Mouse (Mus musculus): Measurements from ENCODE around the gene Map2k4. TPM values are rescaled to one million over a fixed set of nuclear protein-coding genes. Genes with fewer than 3 reads are reported as not detected.

Map2k4 gene
- polyA plus RNA-seq, 1 experiment, result 70.0 TPM

- TF ChIP-seq EP300 (IDR thresholded peaks at IDR 0.05; ENCODE audit: insufficient read depth, low read depth, low read length) (no peak), POLR2A (IDR thresholded peaks at IDR 0.05; ENCODE audit: insufficient read depth, low read length) (no peak), CTCF (IDR thresholded peaks at IDR 0.05; ENCODE audit: low read depth, low read length) (no peak)
- Histone ChIP-seq H3K4me3 (ENCODE audit: low read depth, low read length) (no peak overlapping the region), H3K27me3 (ENCODE audit: control insufficient read depth, insufficient read depth, low read length, poor library complexity, severe bottlenecking) (no peaks in the 10 kb centered on the region), H3K4me1 (ENCODE audit: control insufficient read depth, insufficient read depth, low read length) (no peaks in the 10 kb centered on the region), H3K9me3 (replicated peaks; ENCODE audit: control insufficient read depth, insufficient read depth, low read length, poor library complexity, severe bottlenecking) (no peaks in the 10 kb centered on the region), H3K36me3 (ENCODE audit: control insufficient read depth, insufficient read depth, low read length, poor library complexity, severe bottlenecking) (no peaks in the 10 kb centered on the region), H3K27ac (ENCODE audit: insufficient read depth, low read length) (no peak overlapping the region), H3K9ac (ENCODE audit: low read depth, poor library complexity, severe bottlenecking) (no peak overlapping the region)
Observed at GRCm38 (mm10) chr11:65719960-65720359, 68.1 kb downstream of the Map2k4 start.

DNA sequence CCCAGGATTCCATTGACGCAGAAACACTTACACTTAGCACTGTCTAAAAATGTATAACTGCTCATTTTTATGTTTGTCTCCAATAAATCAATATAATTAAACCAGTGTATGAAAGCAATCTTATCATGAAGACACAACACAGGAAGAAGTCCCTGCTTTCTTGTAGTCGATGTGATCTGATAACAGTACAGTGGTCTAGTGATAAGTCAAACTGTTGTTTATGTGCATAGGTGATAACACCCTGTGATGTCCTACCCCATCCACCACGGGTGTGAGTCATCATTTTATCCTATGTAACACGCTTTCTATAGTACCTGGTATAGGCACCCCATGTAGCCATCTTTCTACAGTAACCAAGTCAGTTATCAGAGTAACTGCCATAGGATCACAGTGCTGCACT lies 74.3 kb downstream of the Map2k4 start:
- Histone ChIP-seq H3K9ac (ENCODE audit: low read depth, poor library complexity, severe bottlenecking) (no peak overlapping the region), H3K27me3 (ENCODE audit: control insufficient read depth, insufficient read depth, low read length, poor library complexity, severe bottlenecking) (no peaks in the 10 kb centered on the region), H3K4me1 (ENCODE audit: control insufficient read depth, insufficient read depth, low read length) (no peaks in the 10 kb centered on the region), H3K4me3 (ENCODE audit: low read depth, low read length) (no peak overlapping the region), H3K27ac (ENCODE audit: insufficient read depth, low read length) (no peak overlapping the region), H3K36me3 (ENCODE audit: control insufficient read depth, insufficient read depth, low read length, poor library complexity, severe bottlenecking) (no peaks in the 10 kb centered on the region), H3K9me3 (replicated peaks; ENCODE audit: control insufficient read depth, insufficient read depth, low read length, poor library complexity, severe bottlenecking) (no peaks in the 10 kb centered on the region)
- TF ChIP-seq CTCF (IDR thresholded peaks at IDR 0.05; ENCODE audit: low read depth, low read length), result no peak
- TF ChIP-seq EP300 (IDR thresholded peaks at IDR 0.05; ENCODE audit: insufficient read depth, low read depth, low read length), result no peak
- no peak for TF ChIP-seq POLR2A (IDR thresholded peaks at IDR 0.05; ENCODE audit: insufficient read depth, low read length)

DNA sequence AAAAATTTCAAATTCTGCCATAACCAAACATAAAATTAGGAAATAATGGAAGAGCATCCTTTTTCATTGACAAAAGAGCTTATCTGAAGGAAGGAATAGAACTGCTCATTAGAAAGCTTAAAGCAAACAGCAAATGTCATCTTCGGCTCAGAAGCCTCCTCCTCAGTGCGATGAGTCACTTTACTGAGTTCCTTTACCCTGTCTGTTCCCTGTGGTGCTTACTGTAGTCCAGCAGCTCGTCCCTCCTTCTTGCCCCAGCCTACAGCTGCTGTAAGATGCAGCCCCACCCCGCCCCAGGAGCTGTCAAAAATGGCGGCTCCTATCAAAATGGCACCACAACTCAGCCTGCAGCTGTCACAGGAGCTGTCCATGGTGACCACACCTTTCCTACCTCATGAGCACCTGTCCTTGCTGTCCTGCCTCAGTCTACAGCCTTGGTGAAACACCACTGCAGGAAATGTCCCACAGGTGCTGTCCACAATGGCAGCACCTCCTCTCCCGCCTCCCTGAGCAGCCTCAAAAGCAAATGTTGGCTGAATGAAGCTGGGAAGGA lies 75.3 kb downstream of the Map2k4 start:
- H3K4me1 ChIP-seq (ENCODE audit: control insufficient read depth, insufficient read depth, low read length), result no peaks in the 10 kb centered on the region
- H3K27ac ChIP-seq (ENCODE audit: insufficient read depth, low read length), result no peak overlapping the region
- no peaks in the 10 kb centered on the region for H3K36me3 ChIP-seq (ENCODE audit: control insufficient read depth, insufficient read depth, low read length, poor library complexity, severe bottlenecking)
- TF ChIP-seq EP300 (IDR thresholded peaks at IDR 0.05; ENCODE audit: insufficient read depth, low read depth, low read length), result no peak
- no peak for TF ChIP-seq POLR2A (IDR thresholded peaks at IDR 0.05; ENCODE audit: insufficient read depth, low read length)
- no peak for TF ChIP-seq CTCF (IDR thresholded peaks at IDR 0.05; ENCODE audit: low read depth, low read length)
- H3K9ac ChIP-seq (ENCODE audit: low read depth, poor library complexity, severe bottlenecking), result no peak overlapping the region
- no peaks in the 10 kb centered on the region for H3K27me3 ChIP-seq (ENCODE audit: control insufficient read depth, insufficient read depth, low read length, poor library complexity, severe bottlenecking)
- H3K4me3 ChIP-seq (ENCODE audit: low read depth, low read length), result no peak overlapping the region
- H3K9me3 ChIP-seq (replicated peaks; ENCODE audit: control insufficient read depth, insufficient read depth, low read length, poor library complexity, severe bottlenecking), result no peaks in the 10 kb centered on the region

DNA sequence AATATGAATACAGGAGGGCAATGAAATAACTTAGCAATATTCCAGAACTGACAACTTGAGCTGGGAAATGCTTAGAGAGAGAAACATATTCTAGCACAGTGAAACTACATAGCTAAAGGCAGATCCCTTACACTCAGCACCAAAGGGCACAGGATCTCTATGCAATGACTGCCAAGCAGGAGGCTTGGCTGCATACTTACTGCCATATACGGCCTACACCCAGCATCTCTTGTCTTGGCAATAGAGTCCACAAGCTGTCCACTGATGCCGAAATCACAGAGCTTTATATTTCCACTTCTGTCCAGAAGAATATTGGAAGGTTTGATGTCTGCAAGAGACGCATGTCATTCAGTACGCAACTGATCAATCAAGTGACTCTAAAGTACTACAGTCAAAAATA lies 81.3 kb downstream of the Map2k4 start:
- no peak overlapping the region for H3K27ac ChIP-seq (ENCODE audit: insufficient read depth, low read length)
- peaks cover 4% of the 10 kb centered on the region for H3K9me3 ChIP-seq (replicated peaks; ENCODE audit: control insufficient read depth, insufficient read depth, low read length, poor library complexity, severe bottlenecking)
- TF ChIP-seq CTCF (IDR thresholded peaks at IDR 0.05; ENCODE audit: low read depth, low read length) (no peak), EP300 (IDR thresholded peaks at IDR 0.05; ENCODE audit: insufficient read depth, low read depth, low read length) (no peak), POLR2A (IDR thresholded peaks at IDR 0.05; ENCODE audit: insufficient read depth, low read length) (no peak)
- no peak overlapping the region for H3K9ac ChIP-seq (ENCODE audit: low read depth, poor library complexity, severe bottlenecking)
- no peaks in the 10 kb centered on the region for H3K4me1 ChIP-seq (ENCODE audit: control insufficient read depth, insufficient read depth, low read length)
- no peaks in the 10 kb centered on the region for H3K27me3 ChIP-seq (ENCODE audit: control insufficient read depth, insufficient read depth, low read length, poor library complexity, severe bottlenecking)
- no peaks in the 10 kb centered on the region for H3K36me3 ChIP-seq (ENCODE audit: control insufficient read depth, insufficient read depth, low read length, poor library complexity, severe bottlenecking)
- no peak overlapping the region for H3K4me3 ChIP-seq (ENCODE audit: low read depth, low read length)

- no peak overlapping the region for H3K9ac ChIP-seq (ENCODE audit: low read depth, poor library complexity, severe bottlenecking)
- no peak overlapping the region for H3K4me3 ChIP-seq (ENCODE audit: low read depth, low read length)
- no peak overlapping the region for H3K27ac ChIP-seq (ENCODE audit: insufficient read depth, low read length)
- peaks cover 4% of the 10 kb centered on the region for H3K9me3 ChIP-seq (replicated peaks; ENCODE audit: control insufficient read depth, insufficient read depth, low read length, poor library complexity, severe bottlenecking)
- no peaks in the 10 kb centered on the region for H3K4me1 ChIP-seq (ENCODE audit: control insufficient read depth, insufficient read depth, low read length)
- no peak for TF ChIP-seq POLR2A (IDR thresholded peaks at IDR 0.05; ENCODE audit: insufficient read depth, low read length)
- TF ChIP-seq EP300 (IDR thresholded peaks at IDR 0.05; ENCODE audit: insufficient read depth, low read depth, low read length), result no peak
- TF ChIP-seq CTCF (IDR thresholded peaks at IDR 0.05; ENCODE audit: low read depth, low read length), result no peak
- H3K36me3 ChIP-seq (ENCODE audit: control insufficient read depth, insufficient read depth, low read length, poor library complexity, severe bottlenecking), result no peaks in the 10 kb centered on the region
- no peaks in the 10 kb centered on the region for H3K27me3 ChIP-seq (ENCODE audit: control insufficient read depth, insufficient read depth, low read length, poor library complexity, severe bottlenecking)
Observed at GRCm38 (mm10) chr11:65706176-65706575, 81.9 kb downstream of the Map2k4 start.

- TF ChIP-seq POLR2A (IDR thresholded peaks at IDR 0.05; ENCODE audit: insufficient read depth, low read length), result no peak
- no peak for TF ChIP-seq CTCF (IDR thresholded peaks at IDR 0.05; ENCODE audit: low read depth, low read length)
- TF ChIP-seq EP300 (IDR thresholded peaks at IDR 0.05; ENCODE audit: insufficient read depth, low read depth, low read length), result no peak
- Histone ChIP-seq H3K4me1 (ENCODE audit: control insufficient read depth, insufficient read depth, low read length) (no peaks in the 10 kb centered on the region), H3K36me3 (ENCODE audit: control insufficient read depth, insufficient read depth, low read length, poor library complexity, severe bottlenecking) (no peaks in the 10 kb centered on the region), H3K27ac (ENCODE audit: insufficient read depth, low read length) (no peak overlapping the region), H3K27me3 (ENCODE audit: control insufficient read depth, insufficient read depth, low read length, poor library complexity, severe bottlenecking) (no peaks in the 10 kb centered on the region), H3K9me3 (replicated peaks; ENCODE audit: control insufficient read depth, insufficient read depth, low read length, poor library complexity, severe bottlenecking) (peaks cover 4% of the 10 kb centered on the region), H3K9ac (ENCODE audit: low read depth, poor library complexity, severe bottlenecking) (no peak overlapping the region), H3K4me3 (ENCODE audit: low read depth, low read length) (no peak overlapping the region)
Observed at GRCm38 (mm10) chr11:65704861-65705260, 83.2 kb downstream of the Map2k4 start.
